Mouse (Mus musculus) gastrocnemius, postnatal 14 days (tissue): ENCODE measurements around the gene Zfp319. TPM values are rescaled to one million over a fixed set of nuclear protein-coding genes. Genes with fewer than 3 reads are reported as not detected.

Experiments used
- DNase-seq: peaks from one replicate; pipeline ENCODE4 v3.0.0; 2021; ENCODE audit warnings: mixed read lengths
- intact Hi-C: fragments of 180-260 bp; cut with DNase I; formaldehyde crosslinking; loops from one replicate; pipeline ENCODE4 v1.15.1; 2025; ENCODE audit warnings: low total_unique reads
- total RNA-seq, 2 experiments: library from RNA; stranded (reverse); gene quantifications; 2 replicates each; pipeline ENCODE4 v1.2.3; 2021

The Zfp319 gene
- total RNA-seq, 2 experiments from 2014 or later = 5.4 to 6.1 TPM

DNA sequence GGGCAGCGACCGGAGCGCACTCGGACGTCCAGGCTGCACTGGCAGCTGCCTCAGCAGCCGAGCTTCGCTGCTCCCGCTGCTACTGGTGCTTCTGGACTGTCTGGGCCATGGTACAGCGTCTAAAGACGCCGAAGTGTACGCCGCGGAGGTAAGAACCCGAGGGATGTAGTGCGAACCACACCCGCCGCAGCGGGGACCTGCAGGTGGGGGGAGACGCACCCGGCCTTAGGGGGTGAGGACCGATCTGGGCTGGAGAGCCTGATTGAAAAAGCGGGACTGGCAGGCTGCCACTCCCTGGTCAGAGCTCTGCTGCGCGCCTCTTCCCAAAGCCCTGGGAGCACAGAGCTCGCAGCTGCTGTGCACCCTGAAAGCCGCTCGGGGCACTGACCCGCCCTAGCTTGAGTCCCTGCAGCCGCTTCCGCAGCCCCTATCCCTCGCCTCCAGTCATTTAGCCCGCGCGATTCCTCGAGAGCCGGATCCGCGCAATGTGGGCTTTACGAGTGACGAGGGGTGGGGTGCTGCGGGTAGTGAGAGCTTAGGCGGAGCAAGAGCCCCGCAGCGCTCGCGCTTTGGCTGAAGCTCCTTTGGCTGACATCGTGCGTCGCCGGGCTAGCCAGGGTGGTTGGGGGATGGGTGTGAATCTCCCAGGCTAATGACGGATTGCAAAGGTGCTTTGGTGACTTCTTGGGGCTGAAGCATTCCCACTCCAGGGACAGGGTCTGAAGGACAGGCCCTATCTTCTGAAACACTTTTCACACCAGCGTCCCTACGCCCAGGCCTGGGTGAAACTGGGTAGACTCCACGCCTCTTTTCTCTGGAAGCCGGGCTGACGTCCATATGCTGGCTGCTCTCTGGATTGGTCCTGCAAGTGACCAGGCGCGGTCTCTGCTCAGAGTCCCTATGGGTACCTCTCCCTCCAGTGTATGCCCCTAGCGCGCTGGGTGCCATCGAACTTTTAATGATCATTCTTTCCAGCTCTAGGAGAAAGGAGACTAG is 21.4 kb upstream of the Zfp319 start:
- DNase-seq = peak; percentile 63
- intact Hi-C loops = no loop called here

- DNase-seq = peak; percentile 79
- intact Hi-C loops = no loop called here
Observed at GRCm38 (mm10) chr8:95352151-95352870, 20.6 kb upstream of the Zfp319 start, which contains the start of gene Mmp15. Gene Mmp15 (plus strand): TSS chr8:95352268.

DNA sequence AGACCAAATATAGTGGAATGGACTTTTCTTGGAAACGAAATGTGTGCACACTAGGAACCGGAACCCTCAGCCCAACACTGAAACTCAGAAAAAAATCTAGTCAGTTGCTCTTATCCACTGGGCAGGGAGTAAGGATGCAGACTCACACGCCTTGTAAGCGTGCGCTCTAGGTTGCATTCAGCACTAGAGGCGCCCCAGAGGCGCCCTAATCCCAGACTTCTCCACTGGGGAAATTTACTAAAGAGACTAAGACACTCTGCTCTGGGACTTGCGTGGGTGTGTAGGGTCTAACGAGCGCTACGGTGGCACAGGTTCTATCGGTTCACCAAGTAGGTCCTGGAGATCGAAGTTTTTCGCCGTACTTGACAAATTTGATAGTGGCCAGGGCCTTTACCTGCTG is 19.7 kb upstream of the Zfp319 start:
- intact Hi-C loops = no loop called here
- no peak for DNase-seq

- intact Hi-C loops = loop anchor here (5.0 to 10.0 kb wide), 3 partner anchors 78 to 346 kb away; no protein-coding TSS in a partner anchor
- peak; percentile 75 for DNase-seq
Observed at GRCm38 (mm10) chr8:95348811-95349630, 17.3 kb upstream of the Zfp319 start.

DNA sequence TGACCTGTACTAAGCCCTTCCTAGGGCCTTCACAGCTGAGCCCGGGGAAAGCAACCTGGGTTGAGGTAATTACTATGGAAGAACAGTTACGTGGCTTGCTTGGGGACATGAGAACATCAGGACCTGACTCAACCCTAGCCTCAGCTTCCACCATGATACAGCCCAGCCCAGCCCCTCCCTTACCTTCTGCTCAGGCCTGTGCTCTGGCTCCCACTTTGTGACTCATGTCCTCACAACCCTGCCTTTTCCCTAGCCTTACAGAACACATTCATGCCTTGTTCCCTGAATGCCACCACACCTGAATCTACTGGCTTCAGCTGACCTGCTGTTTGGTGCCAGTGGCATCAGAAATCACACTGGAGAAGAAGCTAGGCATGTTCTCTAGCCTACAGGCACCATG is 16.6 kb upstream of the Zfp319 start:
- no peak for DNase-seq
- intact Hi-C loops = loop anchor here (5.0 to 10.0 kb wide), 3 partner anchors 79 to 346 kb away; no protein-coding TSS in a partner anchor

DNA sequence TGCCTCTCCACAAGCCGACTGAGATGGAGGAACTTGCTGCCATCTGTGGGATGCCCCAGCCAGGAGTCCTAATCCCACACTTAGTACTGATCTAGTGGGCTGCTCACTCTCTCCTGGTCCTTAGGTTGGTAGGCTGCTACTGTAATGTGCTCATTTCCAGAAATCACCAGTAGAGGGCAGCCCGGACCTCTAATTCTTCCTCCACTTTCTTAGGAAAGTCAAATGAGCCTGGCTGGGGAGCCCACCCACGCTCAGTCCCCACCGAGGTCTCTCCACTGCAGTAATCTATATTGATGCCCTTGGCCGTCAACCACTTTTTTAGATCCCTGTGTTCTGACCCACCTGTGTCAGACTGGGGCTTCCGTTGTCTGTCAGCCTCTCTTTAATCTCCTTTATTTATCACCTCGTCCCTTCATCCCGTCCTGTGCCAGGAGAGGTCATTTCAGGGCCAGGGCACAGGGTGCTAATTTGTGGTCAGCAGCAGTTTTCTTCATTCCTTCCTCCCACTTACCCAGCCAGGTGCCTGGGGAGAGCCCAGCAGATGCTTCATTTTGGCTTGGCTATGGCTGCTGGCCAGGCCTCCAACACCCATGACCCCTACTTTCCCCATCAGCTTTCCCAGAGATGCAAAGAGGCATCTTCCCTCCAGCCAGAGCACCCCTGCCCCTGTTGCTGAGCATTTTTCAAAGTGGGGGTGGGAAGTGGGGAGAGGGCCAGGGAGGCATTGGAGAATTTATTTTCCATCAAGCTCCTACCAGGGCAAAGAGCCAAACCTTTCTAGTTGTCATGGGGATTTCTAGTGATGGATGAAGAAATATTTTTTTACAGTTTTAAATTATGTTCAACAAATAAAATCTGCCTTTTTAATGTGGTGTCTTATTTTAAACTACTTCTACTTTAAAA is 15.1 kb upstream of the Zfp319 start:
- intact Hi-C loops = loop anchor here (5.0 to 10.0 kb wide), 3 partner anchors 80 to 348 kb away; no protein-coding TSS in a partner anchor

GRCm38 (mm10) chr8:95344668-95345067 is 12.9 kb upstream of the Zfp319 start:
- DNase-seq = no peak
- intact Hi-C loops = loop anchor here (5.0 to 10.0 kb wide), 3 partner anchors 83 to 350 kb away; no protein-coding TSS in a partner anchor

More for the DNA sequence above, 15.1 kb upstream of the Zfp319 start:
- peak; percentile 62 for DNase-seq

- DNase-seq = no peak
- intact Hi-C loops = loop anchor here (10.0 kb wide), 1 partner anchor 353 kb away; no protein-coding TSS in a partner anchor
Observed at GRCm38 (mm10) chr8:95341721-95342120, 10.0 kb upstream of the Zfp319 start.

DNA sequence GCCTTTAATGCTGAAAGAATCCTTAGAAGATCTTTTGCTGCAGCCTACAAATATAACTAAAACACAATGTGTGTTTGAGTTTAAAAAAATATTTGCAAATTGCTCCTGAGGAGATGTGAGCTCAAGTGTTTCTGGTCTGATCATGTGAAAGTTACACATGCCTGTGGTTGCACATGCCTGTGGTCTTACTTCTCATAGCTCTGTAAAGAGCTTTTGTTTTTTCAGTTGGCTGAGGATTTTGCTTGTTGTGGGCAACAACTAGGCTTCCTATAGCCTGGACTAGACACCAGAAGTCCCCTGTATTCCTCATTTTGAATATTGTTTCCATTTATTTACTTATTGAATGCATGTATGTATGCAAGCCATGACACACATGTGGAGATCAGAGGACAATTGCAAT is 4.6 kb upstream of the Zfp319 start:
- DNase-seq = no peak
- intact Hi-C loops = no loop called here

DNA sequence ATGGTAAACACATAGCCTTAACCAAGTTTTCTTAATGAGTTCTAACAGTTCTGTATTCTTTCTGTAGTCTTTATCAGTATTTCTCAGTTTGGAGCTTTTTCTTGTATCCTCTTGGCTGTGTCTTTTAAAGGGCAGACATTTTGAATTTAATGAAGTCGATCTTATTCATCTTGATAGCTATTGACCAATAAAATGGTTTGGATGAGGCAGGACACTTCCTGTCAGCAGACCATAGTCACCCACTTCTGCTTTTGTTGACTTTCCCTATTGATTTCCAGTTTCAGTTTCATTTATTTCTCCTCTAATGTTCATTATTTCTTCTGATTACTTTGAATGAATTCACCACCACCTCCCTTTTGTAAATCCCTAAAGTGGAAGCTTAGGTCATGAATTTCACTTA is 4.0 kb upstream of the Zfp319 start:
- DNase-seq = no peak
- intact Hi-C loops = no loop called here

- intact Hi-C loops = no loop called here
- no peak for DNase-seq
Observed at GRCm38 (mm10) chr8:95332437-95333199, 868 bp upstream of the Zfp319 start.

DNA sequence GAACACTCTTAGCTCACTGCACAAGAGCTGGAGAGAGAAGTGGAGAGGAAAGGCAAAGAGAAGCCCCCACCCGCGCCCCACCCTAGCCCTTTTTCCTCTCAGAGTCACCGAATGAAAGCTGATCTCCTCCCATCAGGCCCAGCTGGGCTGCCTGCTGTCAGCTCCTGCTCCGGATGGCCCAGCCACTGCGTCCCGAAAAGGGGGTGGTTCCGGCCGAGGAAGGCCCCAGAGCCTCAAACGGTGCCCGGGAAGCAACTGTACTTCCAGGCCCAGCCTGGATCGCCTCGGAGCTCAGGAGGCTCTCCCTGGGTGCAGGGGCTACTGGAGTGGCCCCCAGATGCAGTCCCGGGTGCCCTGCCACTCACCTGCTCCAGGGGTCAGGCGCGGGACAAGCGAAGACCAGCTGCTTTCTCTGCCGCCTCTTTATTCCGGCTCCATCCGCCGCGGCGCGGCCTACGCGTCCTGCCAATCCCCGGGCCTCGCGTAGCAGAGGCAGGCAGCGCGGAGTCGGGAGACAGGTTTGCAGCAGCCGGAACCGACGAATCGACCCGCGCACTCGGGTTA is 512 bp downstream of the Zfp319 start:
- intact Hi-C loops = loop anchor here (2.0 kb wide), 1 partner anchor 78 kb away; no protein-coding TSS in a partner anchor
- DNase-seq = peak; percentile 76

GRCm38 (mm10) chr8:95330367-95330766 is 1.4 kb downstream of the Zfp319 start:
- intact Hi-C loops = loop anchor here (2.0 kb wide), 1 partner anchor 78 kb away; no protein-coding TSS in a partner anchor
- no peak for DNase-seq

DNA sequence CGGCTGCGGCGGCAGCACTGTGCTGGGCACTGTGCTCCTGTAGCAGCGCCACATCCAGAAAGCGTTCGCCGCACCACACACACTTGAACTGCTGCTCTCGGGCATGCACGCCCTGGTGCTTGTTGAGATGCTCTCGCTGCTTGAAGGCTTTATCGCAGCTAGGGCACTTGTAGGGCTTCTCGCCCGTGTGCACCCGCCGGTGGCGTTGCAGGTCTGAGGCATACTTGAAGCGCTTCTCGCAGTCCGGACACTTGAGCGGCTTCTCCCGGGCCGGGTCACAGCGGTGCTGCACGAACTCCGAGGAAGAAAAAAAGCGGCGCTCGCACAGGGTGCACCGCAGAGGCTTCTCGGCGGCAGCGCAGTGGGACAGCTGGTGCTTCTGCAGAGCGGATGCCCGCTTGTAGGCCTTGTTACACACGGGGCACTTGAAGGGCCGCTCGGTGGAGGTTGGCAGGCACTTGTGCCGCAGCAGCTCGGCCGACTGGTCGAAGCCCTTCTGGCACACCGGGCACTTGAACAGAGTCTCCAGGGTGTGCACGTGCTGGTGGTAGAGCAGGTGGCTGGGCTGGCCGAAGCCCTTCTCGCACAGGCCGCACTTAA is 3.8 kb downstream of the Zfp319 start:
- intact Hi-C loops = no loop called here
- no peak for DNase-seq

GRCm38 (mm10) chr8:95326822-95327221 is 4.9 kb downstream of the Zfp319 start:
- intact Hi-C loops = no loop called here

GRCm38 (mm10) chr8:95324646-95325045 is 7.1 kb downstream of the Zfp319 start:
- DNase-seq = no peak
- intact Hi-C loops = no loop called here

More at GRCm38 (mm10) chr8:95326822-95327221, 4.9 kb downstream of the Zfp319 start:
- DNase-seq = no peak

DNA sequence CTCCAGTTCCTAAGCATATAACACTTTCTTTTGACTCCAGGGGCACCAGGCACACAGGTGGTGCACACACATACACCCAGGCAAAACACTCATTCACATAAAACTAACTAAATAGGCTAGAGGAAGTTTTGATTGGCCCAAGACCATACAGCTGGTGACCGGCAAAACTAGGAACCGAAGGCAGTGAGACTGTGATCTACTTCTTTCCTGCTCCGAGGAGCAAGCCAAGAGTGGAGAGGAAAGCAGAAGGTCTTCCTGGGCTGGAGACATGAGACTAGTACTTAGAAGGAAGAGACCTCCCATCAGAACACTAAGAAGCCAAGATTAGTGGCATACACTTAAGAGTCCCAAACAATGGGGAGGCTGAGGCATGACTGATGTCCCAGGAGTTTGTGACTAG is 8.5 kb downstream of the Zfp319 start:
- DNase-seq = no peak
- intact Hi-C loops = no loop called here
